Mouse (Mus musculus) kidney, embryonic 15.5 days (tissue): ENCODE results near the gene Ppp1r27. TPM values are rescaled to one million over a fixed set of nuclear protein-coding genes. Genes with fewer than 3 reads are reported as not detected.

Source experiments
- ATAC-seq: fragments of 200-750 bp; cut with Nextera tagmentation; replicated peaks from 2 replicates; pipeline ENCODE4 v1.8.0; 2017; ENCODE audit warnings: moderate TSS enrichment; ENCODE audit not compliant: low FRiP score
- H3K27ac ChIP-seq: fragments of 300-500 bp; sonication (generic); 2 replicates; pipeline ENCODE4 v1.5.1; 2015; ENCODE audit warnings: mild to moderate bottlenecking, inconsistent platforms
- H3K27me3 ChIP-seq: fragments of 300-500 bp; sonication (generic); 2 replicates; pipeline ENCODE4 v1.6.1; 2015; ENCODE audit warnings: inconsistent platforms
- H3K36me3 ChIP-seq: fragments of 300-500 bp; sonication (generic); 2 replicates; pipeline ENCODE4 v1.6.1; 2015; ENCODE audit warnings: inconsistent platforms
- H3K4me1 ChIP-seq: fragments of 300-500 bp; sonication (generic); 2 replicates; pipeline ENCODE4 v1.6.1; 2015; ENCODE audit warnings: inconsistent platforms
- H3K4me2 ChIP-seq: fragments of 300-500 bp; sonication (generic); 2 replicates; pipeline ENCODE4 v1.6.1; 2015; ENCODE audit warnings: moderate library complexity, mild to moderate bottlenecking, inconsistent platforms
- H3K4me3 ChIP-seq: fragments of 300-500 bp; sonication (generic); replicated peaks from 2 replicates; pipeline ENCODE4 v1.5.1; 2015; ENCODE audit warnings: mild to moderate bottlenecking, inconsistent platforms
- H3K9ac ChIP-seq: fragments of 300-500 bp; sonication (generic); 2 replicates; pipeline ENCODE4 v1.6.1; 2015; ENCODE audit warnings: mild to moderate bottlenecking, inconsistent platforms
- H3K9me3 ChIP-seq: fragments of 300-500 bp; sonication (generic); replicated peaks from 2 replicates; pipeline ENCODE4 v1.6.1; 2016; ENCODE audit warnings: inconsistent platforms
- WGBS: fragments of 180-500 bp; shearing (Covaris S2); methylation state at CpG from one replicate; pipeline ENCODE4 v1.1.7; 2015; ENCODE audit warnings: mixed read lengths; 5-methylcytosine and 5-hydroxymethylcytosine counted together
- polyA plus RNA-seq: library from polyadenylated mRNA; unstranded; fragments of >200 nt; fragmentation: Nextera tagmentation; extraction: Ambion mirVana; gene quantifications from 2 replicates; pipeline ENCODE4 v1.2.1, GENCODE M21; 2015

The Ppp1r27 gene
- polyA plus RNA-seq, 1 experiment from 2014 or later, result 0.49 TPM

GRCm38 (mm10) chr11:120580871-120581331, 30.0 kb upstream of the Ppp1r27 start:
- WGBS, result 1% methylated on average over 43 of the region's 44 CpGs
- H3K36me3 ChIP-seq, result peaks cover 55% of the 10 kb centered on the region
- peak overlapping the region; percentile 94 for H3K27ac ChIP-seq

GRCm38 (mm10) chr11:120580190-120580589, 29.3 kb upstream of the Ppp1r27 start:
- Histone ChIP-seq H3K36me3 (peaks cover 47% of the 10 kb centered on the region), H3K9ac (peak overlapping the region; percentile 96), H3K4me2 (peak overlapping the region; percentile 90), H3K27me3 (no peaks in the 10 kb centered on the region), H3K4me3 (peak overlapping the region; percentile 95), H3K27ac (peak overlapping the region; percentile 94), H3K9me3 (no peaks in the 10 kb centered on the region), H3K4me1 (peaks cover 48% of the 10 kb centered on the region)
- ATAC-seq, result no peak
- 56% methylated on average over 7 of the region's 7 CpGs for WGBS

More at GRCm38 (mm10) chr11:120580871-120581331, 30.0 kb upstream of the Ppp1r27 start:
- no peaks in the 10 kb centered on the region for H3K27me3 ChIP-seq
- peak; percentile 30; the same call in 1 of the 2 replicates for ATAC-seq
- H3K4me3 ChIP-seq, result peak overlapping the region; percentile 95
- no peaks in the 10 kb centered on the region for H3K9me3 ChIP-seq
- H3K4me1 ChIP-seq, result peaks cover 48% of the 10 kb centered on the region
- H3K4me2 ChIP-seq, result peak overlapping the region; percentile 90
- peak overlapping the region; percentile 96 for H3K9ac ChIP-seq

- H3K27ac ChIP-seq, result peak overlapping the region; percentile 94
- H3K36me3 ChIP-seq, result peaks cover 41% of the 10 kb centered on the region
- H3K27me3 ChIP-seq, result no peaks in the 10 kb centered on the region
- H3K9ac ChIP-seq, result peak overlapping the region; percentile 96
- H3K4me2 ChIP-seq, result peak overlapping the region; percentile 90
- 45% methylated on average over 15 of the region's 15 CpGs for WGBS
- no peaks in the 10 kb centered on the region for H3K9me3 ChIP-seq
- peaks cover 51% of the 10 kb centered on the region for H3K4me1 ChIP-seq
- H3K4me3 ChIP-seq, result peak overlapping the region; percentile 95
- peak; percentile 12; the same call in 1 of the 2 replicates for ATAC-seq
Measured at GRCm38 (mm10) chr11:120579316-120580107, 28.6 kb upstream of the Ppp1r27 start.

GRCm38 (mm10) chr11:120578694-120579243, 27.8 kb upstream of the Ppp1r27 start:
- Histone ChIP-seq H3K27ac (peak overlapping the region; percentile 94), H3K4me3 (peak overlapping the region; percentile 95; the same call in 1 of the 2 replicates)
- WGBS, result 63% methylated on average over 11 of the region's 11 CpGs

GRCm38 (mm10) chr11:120578024-120578693, 27.2 kb upstream of the Ppp1r27 start:
- Histone ChIP-seq H3K27me3 (no peaks in the 10 kb centered on the region), H3K4me3 (no peak overlapping the region), H3K36me3 (peaks cover 32% of the 10 kb centered on the region), H3K9ac (no peak overlapping the region), H3K4me1 (peaks cover 56% of the 10 kb centered on the region), H3K4me2 (no peak overlapping the region), H3K27ac (peak overlapping the region; percentile 94), H3K9me3 (no peaks in the 10 kb centered on the region)
- ATAC-seq, result no peak
- WGBS, result 69% methylated on average over 10 of the region's 10 CpGs

More at GRCm38 (mm10) chr11:120578694-120579243, 27.8 kb upstream of the Ppp1r27 start:
- Histone ChIP-seq H3K9me3 (no peaks in the 10 kb centered on the region), H3K36me3 (peaks cover 33% of the 10 kb centered on the region), H3K4me2 (0 out of 2 replicates have a peak overlapping the region, but pooled peaks have one; percentile 90), H3K4me1 (peaks cover 56% of the 10 kb centered on the region), H3K9ac (no peak overlapping the region), H3K27me3 (no peaks in the 10 kb centered on the region)
- ATAC-seq, result 0 out of 2 replicates have a peak, but pooled peaks have one; percentile 10

- H3K36me3 ChIP-seq, result peaks cover 28% of the 10 kb centered on the region
- ATAC-seq, result no peak
- H3K27ac ChIP-seq, result peak overlapping the region; percentile 94
- no peaks in the 10 kb centered on the region for H3K9me3 ChIP-seq
- 78% methylated on average over 7 of the region's 7 CpGs for WGBS
- no peaks in the 10 kb centered on the region for H3K27me3 ChIP-seq
- peaks cover 53% of the 10 kb centered on the region for H3K4me1 ChIP-seq
- H3K4me2 ChIP-seq, result no peak overlapping the region
- no peak overlapping the region for H3K4me3 ChIP-seq
- no peak overlapping the region for H3K9ac ChIP-seq
Measured at GRCm38 (mm10) chr11:120577211-120578023, 26.5 kb upstream of the Ppp1r27 start.

GRCm38 (mm10) chr11:120576365-120576981, 25.5 kb upstream of the Ppp1r27 start:
- peaks cover 29% of the 10 kb centered on the region for H3K36me3 ChIP-seq
- ATAC-seq, result no peak
- no peak overlapping the region for H3K4me2 ChIP-seq
- 84% methylated on average over 3 of the region's 3 CpGs for WGBS
- peaks cover 50% of the 10 kb centered on the region for H3K4me1 ChIP-seq
- no peak overlapping the region for H3K4me3 ChIP-seq
- H3K9me3 ChIP-seq, result no peaks in the 10 kb centered on the region
- H3K27ac ChIP-seq, result peak overlapping the region; percentile 94
- no peaks in the 10 kb centered on the region for H3K27me3 ChIP-seq
- H3K9ac ChIP-seq, result no peak overlapping the region

- H3K4me2 ChIP-seq, result no peak overlapping the region
- no peak overlapping the region for H3K4me3 ChIP-seq
- H3K27ac ChIP-seq, result peak overlapping the region; percentile 94; the same call in 1 of the 2 replicates
- no peaks in the 10 kb centered on the region for H3K27me3 ChIP-seq
- peaks cover 35% of the 10 kb centered on the region for H3K36me3 ChIP-seq
- H3K9ac ChIP-seq, result no peak overlapping the region
- no peak for ATAC-seq
- H3K9me3 ChIP-seq, result no peaks in the 10 kb centered on the region
- H3K4me1 ChIP-seq, result peaks cover 55% of the 10 kb centered on the region
Measured at GRCm38 (mm10) chr11:120575940-120576339, 25.0 kb upstream of the Ppp1r27 start.

- Histone ChIP-seq H3K9ac (no peak overlapping the region), H3K27me3 (no peaks in the 10 kb centered on the region), H3K27ac (peak overlapping the region; percentile 45; the same call in 1 of the 2 replicates), H3K36me3 (peaks cover 43% of the 10 kb centered on the region), H3K4me2 (no peak overlapping the region), H3K9me3 (no peaks in the 10 kb centered on the region), H3K4me1 (peaks cover 58% of the 10 kb centered on the region), H3K4me3 (no peak overlapping the region; the same call in 1 of the 2 replicates)
- 66% methylated on average over 2 of the region's 2 CpGs for WGBS
- ATAC-seq, result no peak
Measured at GRCm38 (mm10) chr11:120575046-120575445, 24.1 kb upstream of the Ppp1r27 start.

GRCm38 (mm10) chr11:120574278-120574600, 23.3 kb upstream of the Ppp1r27 start:
- peaks cover 45% of the 10 kb centered on the region for H3K36me3 ChIP-seq
- no peaks in the 10 kb centered on the region for H3K9me3 ChIP-seq
- H3K27me3 ChIP-seq, result no peaks in the 10 kb centered on the region
- 0 out of 2 replicates have a peak overlapping the region, but pooled peaks have one; percentile 54 for H3K27ac ChIP-seq
- peak overlapping the region; percentile 93 for H3K4me3 ChIP-seq
- H3K9ac ChIP-seq, result peak overlapping the region; percentile 99
- ATAC-seq, result no peak
- H3K4me1 ChIP-seq, result peaks cover 51% of the 10 kb centered on the region
- 41% methylated on average over 5 of the region's 5 CpGs for WGBS
- H3K4me2 ChIP-seq, result peak overlapping the region; percentile 66
